Comparison of ENCODE assay signal across 8 mouse cellular contexts in the genomic region with DNA sequence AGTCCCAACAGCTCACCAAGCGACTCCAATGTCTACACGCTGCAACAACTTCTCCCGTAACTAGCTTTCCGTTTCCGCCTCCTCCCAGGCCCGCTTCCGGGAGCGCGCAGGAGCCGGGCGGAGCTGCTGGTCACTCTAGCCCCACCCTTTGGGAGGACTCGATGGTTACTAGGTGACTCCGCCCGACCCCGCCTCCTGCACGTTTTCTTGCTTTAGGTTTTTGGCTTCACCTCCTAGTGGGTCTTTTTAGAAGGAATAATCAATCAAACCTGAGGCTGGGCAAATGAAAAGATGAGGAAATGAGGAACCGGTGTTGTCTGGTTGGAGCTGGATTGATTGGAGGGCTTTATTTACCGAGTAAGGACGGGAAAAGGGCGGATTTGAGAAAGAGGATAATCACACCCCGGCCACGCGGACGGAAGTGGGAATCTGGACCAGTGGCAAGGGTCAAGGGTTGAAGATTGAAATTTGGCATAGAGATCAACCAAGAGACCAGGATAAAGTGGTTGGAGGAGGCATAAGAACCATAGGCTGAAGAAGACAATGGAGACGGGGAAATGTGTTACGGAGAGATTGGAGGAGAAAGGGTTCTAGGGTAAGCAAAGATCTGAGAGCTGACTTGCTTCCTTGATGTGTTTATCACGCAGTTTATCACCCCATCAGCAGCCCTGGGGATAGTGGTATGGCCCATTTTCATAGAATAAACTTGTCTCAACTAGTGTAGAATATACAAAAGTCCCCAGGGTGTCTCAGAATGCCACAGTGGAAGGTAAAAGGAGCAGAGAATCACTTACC. TPM values are rescaled to one million over a fixed set of nuclear protein-coding genes. Genes with fewer than 3 reads are reported as not detected.
DNase-seq lines count a peak whose midpoint lies in the region; ATAC-seq and TF ChIP-seq lines count a peak whose summit lies in the region.

A gene (minus strand): TSS at position 296 of the 795 bp plus-strand sequence.

- H3K27ac ChIP-seq in lung, embryonic 15.5 days, result peak within 1 kb of the TSS; percentile 86
- H3K27ac ChIP-seq in olfactory bulb, adult 2 months (ENCODE audit: insufficient read depth, low read depth, low read length), result 0 out of 2 replicates have a peak within 1 kb of the TSS, but pooled peaks have one; percentile 28
- no peak within 1 kb of the TSS for H3K27ac ChIP-seq in thymus, adult 2 months (ENCODE audit: control insufficient read depth, insufficient read depth, low read length)

- H3K4me2 ChIP-seq in lung, embryonic 15.5 days, result peak within 1 kb of the TSS; percentile 84

- no peaks in the 10 kb centered on the region for H3K9me3 ChIP-seq in lung, embryonic 15.5 days

- TF ChIP-seq CTCF in olfactory bulb, adult 2 months (IDR thresholded peaks at IDR 0.05; ENCODE audit: insufficient read depth, low read depth, low read length), result no peak
- TF ChIP-seq CTCF in thymus, adult 2 months (IDR thresholded peaks at IDR 0.05; ENCODE audit: borderline replicate concordance, control insufficient read depth, extremely low read depth, insufficient read depth, low read length, poor library complexity), result no peak

- peak; percentile 92 for ATAC-seq in frontal cortex, adult (ENCODE audit: low TSS enrichment)
- ATAC-seq in hematopoietic stem cell, adult 5-6 weeks (replicated peaks in 1 of 2; ENCODE audit: insufficient read depth in 1 of 2, low FRiP score in 2 of 2, low TSS enrichment in 1 of 2, low read depth in 1 of 2, poor library complexity in 2 of 2, severe bottlenecking in 2 of 2), result peak; percentile 92 to 94
- peak; percentile 92 for ATAC-seq in lung, embryonic 15.5 days (ENCODE audit: borderline replicate concordance, extremely low read depth, low FRiP score, low TSS enrichment)

- DNase-seq in Muller cell, postnatal 12 days (ENCODE audit: inconsistent ontology term), result peak; percentile 95
- peak; percentile 79 for DNase-seq in cerebellum, adult 8-10 months
- peak; percentile 75 to 76 for DNase-seq in layer of hippocampus, adult 8-10 months (ENCODE audit: low spot score in 2 of 2)
- DNase-seq in thymus, adult 2 months, result peak; percentile 87

- peaks cover 21% of the 10 kb centered on the region for H3K36me3 ChIP-seq in lung, embryonic 15.5 days
- peaks cover 17% of the 10 kb centered on the region for H3K36me3 ChIP-seq in thymus, adult 2 months (ENCODE audit: control insufficient read depth, insufficient read depth, low read length)

- peak within 1 kb of the TSS; percentile 93 for H3K9ac ChIP-seq in lung, embryonic 15.5 days

- no peak for TF ChIP-seq POLR2A in olfactory bulb, adult 2 months (IDR thresholded peaks at IDR 0.05; ENCODE audit: insufficient read depth, low read depth, low read length)
- peak; percentile 36; the same call in 1 of the 2 replicates for TF ChIP-seq POLR2A in thymus, adult 2 months (IDR thresholded peaks at IDR 0.05; ENCODE audit: control insufficient read depth, extremely low read depth, insufficient read depth, low read length, poor library complexity)

- WGBS in lung, embryonic 15.5 days, result 2% methylated on average over 27 of the region's 27 CpGs
- 3% methylated on average over 27 of the region's 27 CpGs for WGBS in olfactory bulb, adult 2 months
- 2% methylated on average over 27 of the region's 27 CpGs for WGBS in thymus, adult 2 months

- H3K27me3 ChIP-seq in lung, embryonic 15.5 days, result no peaks in the 10 kb centered on the region
- H3K27me3 ChIP-seq in thymus, adult 2 months (ENCODE audit: control insufficient read depth, insufficient read depth, low read length), result no peaks in the 10 kb centered on the region

- peak within 1 kb of the TSS; percentile 98 for H3K4me3 ChIP-seq in lung, embryonic 15.5 days
- H3K4me3 ChIP-seq in olfactory bulb, adult 2 months (ENCODE audit: insufficient read depth, low read depth, low read length), result peak within 1 kb of the TSS; percentile 65
- peak within 1 kb of the TSS; percentile 81 for H3K4me3 ChIP-seq in thymus, adult 2 months (ENCODE audit: control insufficient read depth, insufficient read depth, low read length)

- H3K4me1 ChIP-seq in lung, embryonic 15.5 days, result peaks cover 19% of the 10 kb centered on the region
- peaks cover 4% of the 10 kb centered on the region; the same call in 1 of the 2 replicates for H3K4me1 ChIP-seq in olfactory bulb, adult 2 months (ENCODE audit: control insufficient read depth, insufficient read depth, low read length)
- H3K4me1 ChIP-seq in thymus, adult 2 months (replicated peaks; ENCODE audit: control insufficient read depth, insufficient read depth, low read length), result peaks cover 10% of the 10 kb centered on the region; the same call in 1 of the 2 replicates

RNA-seq across cellular contexts. Expression of the gene that starts here (rescaled TPM):
- total RNA-seq in hematopoietic stem cell, adult 5-6 weeks (2017), result 32.9 and 107 TPM in 2 replicates
- total RNA-seq in layer of hippocampus, adult 8-10 months (2022), result 10 to 100 TPM; 53.8 to 72.8 (median 66.9) TPM
- polyA plus RNA-seq in lung, embryonic 15.5 days (2015; fragmentation: Nextera tagmentation; extraction: Ambion mirVana), result 184 and 199 TPM in 2 replicates
- polyA plus RNA-seq in olfactory bulb, adult 2 months (2012; ENCODE audit: insufficient read depth, insufficient read length, low replicate concordance, missing spikeins), result not detected in 2 replicates
- polyA plus RNA-seq in thymus, adult 2 months (2012; rRNA removed), result 169 and 174 TPM in 2 replicates
